Mouse (Mus musculus): ENCODE data around the gene Mcrs1. TPM values are rescaled to one million over a fixed set of nuclear protein-coding genes. Genes with fewer than 3 reads are reported as not detected.

Mcrs1 gene
- total RNA-seq, 2 experiments from 2014 or later, result 57.5 to 61.6 TPM

GRCm38 (mm10) chr15:99221315-99221952, 30.3 kb downstream of the Mcrs1 start:
- intact Hi-C loops (cut with DNase I), result no loop called here
- DNase-seq, result no peak

GRCm38 (mm10) chr15:99217630-99218029, 34.1 kb downstream of the Mcrs1 start:
- intact Hi-C loops (cut with DNase I), result no loop called here
- no peak for DNase-seq

- no peak for DNase-seq
- intact Hi-C loops (cut with DNase I), result loop anchor here (2.0 kb wide), 1 partner anchor 49 kb away; no protein-coding TSS in a partner anchor
These were observed 35.9 kb downstream of the Mcrs1 start for GRCm38 (mm10) chr15:99215741-99216463.

GRCm38 (mm10) chr15:99214941-99215340, 36.8 kb downstream of the Mcrs1 start:
- DNase-seq, result no peak
- intact Hi-C loops (cut with DNase I), result loop anchor here (2.0 kb wide), 1 partner anchor 50 kb away; no protein-coding TSS in a partner anchor

GRCm38 (mm10) chr15:99213183-99213582, 38.6 kb downstream of the Mcrs1 start:
- DNase-seq, result no peak
- intact Hi-C loops (cut with DNase I), result no loop called here

DNA sequence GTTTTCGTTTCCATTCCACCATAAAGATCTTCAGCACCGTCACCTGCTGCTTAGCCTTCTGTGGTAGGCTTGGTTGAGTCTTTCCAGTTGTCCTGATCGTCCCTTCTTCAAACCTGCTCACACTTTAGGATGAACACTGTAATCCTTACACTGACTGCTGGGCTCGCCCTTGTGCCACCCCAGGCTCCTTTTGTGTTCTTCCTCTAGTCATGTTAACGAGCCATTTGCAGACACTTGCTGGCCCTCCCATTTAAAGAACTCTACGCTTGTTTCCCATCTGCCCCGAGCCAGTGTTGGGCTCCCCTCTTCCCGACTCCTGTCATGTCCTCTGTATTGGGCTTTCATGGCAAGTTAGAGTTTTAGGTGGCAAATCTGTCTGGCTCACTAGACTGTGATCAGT, 45.8 kb downstream of the Mcrs1 start:
- DNase-seq, result no peak
- intact Hi-C loops (cut with DNase I), result no loop called here

DNA sequence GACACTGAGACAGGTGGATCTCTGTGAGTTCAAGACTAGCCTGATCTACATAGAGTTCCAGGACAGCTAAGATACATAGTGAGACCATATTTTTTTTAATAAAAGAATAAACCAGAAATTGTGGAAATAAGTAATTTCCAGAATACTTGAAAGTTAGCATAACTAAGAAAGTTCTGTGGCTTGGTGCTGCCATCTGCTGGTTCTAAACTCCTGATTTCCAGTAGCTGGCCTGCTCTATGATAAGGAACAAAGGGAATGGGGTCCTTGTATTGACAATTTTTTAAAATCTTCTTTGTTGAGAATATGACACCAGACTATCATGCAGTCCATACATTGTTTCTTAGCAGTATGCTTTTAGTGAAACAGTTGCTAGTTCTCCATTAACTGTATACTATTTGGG, 53.0 kb downstream of the Mcrs1 start:
- peak; percentile 24 to 62 for DNase-seq
- intact Hi-C loops (cut with DNase I), result loop anchor here (5.0 kb wide), 2 partner anchors 116 to 146 kb away; no protein-coding TSS in a partner anchor

GRCm38 (mm10) chr15:99195043-99195442, 56.7 kb downstream of the Mcrs1 start:
- DNase-seq, result no peak
- intact Hi-C loops (cut with DNase I), result loop anchor here (5.0 kb wide), 2 partner anchors 113 to 143 kb away; no protein-coding TSS in a partner anchor

- intact Hi-C loops (cut with DNase I), result no loop called here
- DNase-seq, result no peak
These were observed 57.4 kb downstream of the Mcrs1 start for GRCm38 (mm10) chr15:99194358-99194757.

Other genes starting within 250 kb of the Mcrs1 start
- 10 to 100 TPM; 42.2 to 57.4 TPM for gene Tuba1c, start 222.1 kb downstream of the Mcrs1 start, total RNA-seq (2021)
- under 1 TPM; 0.44 to 0.86 TPM for gene Prph, start 196.8 kb downstream of the Mcrs1 start, total RNA-seq (2021)
- gene Troap, start 177.4 kb downstream of the Mcrs1 start, total RNA-seq (2021), result 1 to 10 TPM; 2.1 to 2.2 TPM
- gene C1ql4, start 164.1 kb downstream of the Mcrs1 start, total RNA-seq (2021), result not detected
- under 1 TPM; 0.27 to 0.45 TPM for gene Dnajc22, start 158.8 kb downstream of the Mcrs1 start, total RNA-seq (2021)
- 10 to 100 TPM; 11.4 to 12.3 TPM for gene Spats2, start 126.0 kb downstream of the Mcrs1 start, total RNA-seq (2021)
- under 1 TPM; 0.36 to 0.68 TPM for gene Kcnh3, start 27.1 kb downstream of the Mcrs1 start, total RNA-seq (2021)
- 10 to 100 TPM; 25.5 to 26.3 TPM for gene Prpf40b, start 43.1 kb upstream of the Mcrs1 start, total RNA-seq (2021)
- not detected for gene Fam186b, start 43.9 kb upstream of the Mcrs1 start, total RNA-seq (2021)
- 10 to 100 TPM; 29.4 to 29.7 TPM for gene Fmnl3, start 118.5 kb upstream of the Mcrs1 start, total RNA-seq (2021)
- gene Tmbim6, start 140.9 kb upstream of the Mcrs1 start, total RNA-seq (2021), result 100 to 1,000 TPM; 216 to 219 TPM
- gene Nckap5l, start 205.8 kb upstream of the Mcrs1 start, total RNA-seq (2021), result 10 to 100 TPM; 11.2 to 13.6 TPM
- gene Bcdin3d, start 222.8 kb upstream of the Mcrs1 start, total RNA-seq (2021), result 1 to 10 TPM; 3.9 to 4.9 TPM